Mouse (Mus musculus) hindbrain, embryonic 13.5 days (tissue): ENCODE measurements at regions not wholly inside any gene's neighbourhood (a gene's known extent, or its start where the extent isn't known, plus 50 kb on each side); places are given as distances from the start of the nearest gene placed in this dataset.
A peak's percentile ranks its signal among the peaks of the same experiment; 100 is the strongest.

ENCODE experiments used
- ATAC-seq: fragments of 200-750 bp; cut with Nextera tagmentation; 2 replicates; pipeline ENCODE4 v1.8.0; 2017; ENCODE audit warnings: moderate TSS enrichment; ENCODE audit not compliant: low FRiP score
- H3K27ac ChIP-seq: fragments of 300-500 bp; sonication (generic); 2 replicates; pipeline ENCODE4 v1.5.1; 2015; ENCODE audit warnings: inconsistent platforms, mild to moderate bottlenecking, moderate library complexity
- H3K27me3 ChIP-seq: fragments of 300-500 bp; sonication (generic); 2 replicates; pipeline ENCODE4 v1.6.1; 2015; ENCODE audit warnings: mild to moderate bottlenecking, inconsistent platforms
- H3K36me3 ChIP-seq: fragments of 300-500 bp; sonication (generic); 2 replicates; pipeline ENCODE4 v1.6.1; 2015; ENCODE audit warnings: mild to moderate bottlenecking, inconsistent platforms
- H3K4me1 ChIP-seq: fragments of 300-500 bp; sonication (generic); replicated peaks from 2 replicates; pipeline ENCODE4 v1.6.1; 2015; ENCODE audit warnings: inconsistent platforms
- H3K4me2 ChIP-seq: fragments of 300-500 bp; sonication (generic); 2 replicates; pipeline ENCODE4 v1.6.1; 2015; ENCODE audit warnings: inconsistent platforms, mild to moderate bottlenecking, moderate library complexity
- H3K4me3 ChIP-seq: fragments of 300-500 bp; sonication (generic); 2 replicates; pipeline ENCODE4 v1.5.1; 2015; ENCODE audit warnings: mild to moderate bottlenecking, inconsistent platforms
- H3K9ac ChIP-seq: fragments of 300-500 bp; sonication (generic); 2 replicates; pipeline ENCODE4 v1.6.1; 2015; ENCODE audit warnings: mild to moderate bottlenecking, inconsistent platforms
- H3K9me3 ChIP-seq: fragments of 300-500 bp; sonication (generic); 2 replicates; pipeline ENCODE4 v1.6.1; 2016; ENCODE audit warnings: inconsistent platforms
- WGBS: fragments of 180-500 bp; shearing (Covaris S2); methylation state at CpG from one replicate; pipeline ENCODE4 v1.1.7; 2015; 5-methylcytosine and 5-hydroxymethylcytosine counted together

DNA sequence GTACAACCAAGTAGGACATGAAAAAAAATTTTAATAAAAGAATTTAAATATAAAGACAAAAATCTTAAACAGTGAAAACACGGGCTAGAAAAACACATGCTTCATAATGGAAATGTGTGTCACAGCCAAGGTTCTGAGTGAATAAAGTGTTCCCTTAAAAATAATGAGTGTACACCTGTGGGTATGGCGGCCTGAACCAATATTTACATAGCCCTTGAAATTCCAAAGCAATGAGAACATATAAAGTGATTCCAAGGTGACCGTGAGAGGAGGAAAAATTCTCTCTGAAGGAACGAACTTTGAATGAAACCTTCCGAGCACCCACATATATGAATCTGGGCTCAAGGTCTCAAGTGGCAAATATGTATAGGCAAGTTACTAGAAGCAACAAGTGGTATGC lies 104.2 kb upstream of the Plxnc1 start:
- Histone ChIP-seq H3K4me3 (no peak overlapping the region), H3K27me3 (no peaks in the 10 kb centered on the region), H3K36me3 (no peaks in the 10 kb centered on the region), H3K4me1 (peaks cover 13% of the 10 kb centered on the region), H3K27ac (no peak overlapping the region), H3K9ac (no peak overlapping the region), H3K9me3 (no peaks in the 10 kb centered on the region), H3K4me2 (no peak overlapping the region)
- no peak for ATAC-seq
- WGBS, result 88% methylated on average over 5 of the region's 5 CpGs

DNA sequence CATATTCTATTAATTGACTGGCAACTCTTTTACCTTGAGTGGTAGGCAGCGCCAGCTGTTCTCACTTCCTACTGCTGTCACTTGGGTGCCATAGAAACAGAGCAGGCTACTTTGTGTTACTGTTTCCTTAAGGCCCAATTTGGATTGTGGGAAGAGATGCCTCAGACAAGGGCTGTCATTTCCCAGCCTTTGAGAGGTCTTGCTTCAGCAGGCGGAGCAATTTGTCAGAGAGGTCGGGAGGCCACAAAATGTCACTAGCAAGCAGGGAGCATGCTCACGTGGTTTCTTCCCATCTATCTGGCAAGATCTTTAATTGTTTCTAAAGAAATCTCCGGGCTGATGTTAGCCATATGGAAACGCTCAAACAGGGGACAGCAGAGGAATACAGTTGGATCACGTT lies 99.3 kb upstream of the Plxnc1 start:
- H3K4me2 ChIP-seq, result no peak overlapping the region
- no peaks in the 10 kb centered on the region for H3K36me3 ChIP-seq
- no peak overlapping the region for H3K9ac ChIP-seq
- H3K27me3 ChIP-seq, result no peaks in the 10 kb centered on the region
- WGBS, result 26% methylated on average over 7 of the region's 7 CpGs
- H3K4me3 ChIP-seq, result no peak overlapping the region
- no peaks in the 10 kb centered on the region for H3K9me3 ChIP-seq
- H3K27ac ChIP-seq, result peak overlapping the region; percentile 25; the same call in 1 of the 2 replicates
- H3K4me1 ChIP-seq, result peaks cover 35% of the 10 kb centered on the region
- ATAC-seq, result no peak

DNA sequence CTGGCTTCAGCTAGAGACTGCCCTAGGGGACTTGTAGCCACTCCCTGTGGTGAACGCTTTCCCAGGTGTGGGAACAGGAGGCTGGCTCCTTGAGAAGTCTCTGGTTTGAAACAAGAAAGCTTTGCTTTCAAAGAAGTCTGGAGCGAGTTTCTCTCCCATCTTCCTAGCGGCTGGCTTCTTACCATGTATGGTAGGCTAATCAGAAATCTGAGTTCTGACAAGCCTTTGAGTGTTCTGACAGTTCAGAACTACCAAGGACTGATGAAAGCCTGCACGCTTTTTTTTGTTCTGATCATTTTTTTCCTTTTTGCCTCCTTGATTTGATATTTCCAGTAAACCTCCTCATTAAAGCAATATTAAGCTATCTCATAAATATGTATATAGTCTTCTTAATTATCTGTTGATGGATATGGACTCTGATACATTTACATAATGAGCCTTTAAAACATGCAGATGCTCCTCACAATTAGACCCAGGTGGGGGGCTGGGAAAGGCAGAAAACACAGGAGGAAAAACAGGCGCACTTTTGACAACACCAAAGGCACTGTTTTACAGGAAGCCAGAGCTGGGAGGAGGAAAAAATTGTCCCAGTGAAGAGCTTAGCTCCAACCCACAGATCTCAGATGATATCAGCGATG lies 95.7 kb upstream of the Plxnc1 start:
- H3K4me2 ChIP-seq, result no peak overlapping the region
- no peaks in the 10 kb centered on the region for H3K36me3 ChIP-seq
- H3K4me1 ChIP-seq, result peaks cover 45% of the 10 kb centered on the region
- no peak overlapping the region for H3K4me3 ChIP-seq
- H3K9ac ChIP-seq, result no peak overlapping the region
- H3K9me3 ChIP-seq, result no peaks in the 10 kb centered on the region
- 64% methylated on average over 6 of the region's 6 CpGs for WGBS
- ATAC-seq, result peak; percentile 55
- peak overlapping the region; percentile 80 for H3K27ac ChIP-seq
- no peaks in the 10 kb centered on the region for H3K27me3 ChIP-seq

DNA sequence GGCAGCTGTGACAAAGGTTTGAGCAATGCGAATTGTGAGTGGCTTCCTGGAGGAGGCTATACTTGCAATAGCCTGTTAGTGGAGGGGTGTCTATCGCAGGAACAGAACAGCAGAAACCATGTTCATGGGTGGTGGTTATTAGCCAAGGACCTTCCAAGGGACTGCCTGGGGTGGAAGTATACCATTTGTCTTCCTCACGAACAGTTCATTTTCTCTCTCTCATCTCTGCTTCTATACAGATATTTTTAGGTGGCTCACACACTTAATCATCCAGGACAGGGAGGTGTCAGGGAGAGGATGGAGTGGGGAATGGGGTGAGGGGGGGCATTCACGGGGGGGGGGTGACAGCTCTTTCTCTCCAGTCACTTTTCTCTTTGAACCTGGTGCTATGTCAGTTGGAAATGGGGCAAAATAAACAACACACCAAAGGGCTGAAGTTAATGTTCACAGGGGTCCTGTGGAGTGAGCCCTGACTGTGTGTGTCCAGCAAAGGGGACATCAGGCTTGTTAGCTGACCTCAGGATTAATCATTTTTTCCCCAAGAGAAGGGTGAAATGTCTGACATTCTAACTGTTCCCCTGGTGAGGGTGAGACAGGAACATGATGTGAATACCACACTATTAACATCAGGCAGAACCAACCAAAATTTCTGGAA lies 91.5 kb upstream of the Plxnc1 start:
- H3K9ac ChIP-seq, result no peak overlapping the region
- H3K4me1 ChIP-seq, result peaks cover 25% of the 10 kb centered on the region
- H3K4me3 ChIP-seq, result no peak overlapping the region
- no peak overlapping the region for H3K4me2 ChIP-seq
- no peaks in the 10 kb centered on the region for H3K36me3 ChIP-seq
- 66% methylated on average over 4 of the region's 4 CpGs for WGBS
- H3K27me3 ChIP-seq, result no peaks in the 10 kb centered on the region
- no peak for ATAC-seq
- no peaks in the 10 kb centered on the region for H3K9me3 ChIP-seq
- H3K27ac ChIP-seq, result peak overlapping the region; percentile 30; the same call in 1 of the 2 replicates

DNA sequence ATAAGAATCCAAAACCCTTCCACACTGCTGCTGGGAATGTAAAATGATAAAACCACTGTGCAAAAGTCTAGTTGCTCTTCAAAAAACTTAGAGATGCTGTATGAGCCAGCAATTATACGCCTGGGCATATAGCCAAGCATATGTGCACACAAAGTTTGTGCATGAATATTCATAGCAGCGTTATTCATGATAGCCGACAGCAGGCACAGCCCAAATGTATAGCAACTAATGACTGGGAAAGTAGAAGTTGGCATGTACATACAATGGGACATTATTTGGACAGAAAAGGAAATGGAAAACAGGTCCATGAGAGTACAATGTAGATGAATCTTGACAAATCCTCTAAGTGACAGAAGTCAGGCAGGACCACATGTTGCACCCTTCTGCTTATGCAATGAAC lies 90.7 kb upstream of the Plxnc1 start:
- Histone ChIP-seq H3K27ac (0 out of 2 replicates have a peak overlapping the region, but pooled peaks have one; percentile 30), H3K4me1 (peaks cover 19% of the 10 kb centered on the region), H3K4me2 (no peak overlapping the region), H3K4me3 (no peak overlapping the region), H3K36me3 (no peaks in the 10 kb centered on the region), H3K9ac (no peak overlapping the region), H3K9me3 (no peaks in the 10 kb centered on the region), H3K27me3 (no peaks in the 10 kb centered on the region)
- 0 out of 2 replicates have a peak, but pooled peaks have one; percentile 23 for ATAC-seq
- WGBS, result 41% methylated on average over 3 of the region's 3 CpGs

DNA sequence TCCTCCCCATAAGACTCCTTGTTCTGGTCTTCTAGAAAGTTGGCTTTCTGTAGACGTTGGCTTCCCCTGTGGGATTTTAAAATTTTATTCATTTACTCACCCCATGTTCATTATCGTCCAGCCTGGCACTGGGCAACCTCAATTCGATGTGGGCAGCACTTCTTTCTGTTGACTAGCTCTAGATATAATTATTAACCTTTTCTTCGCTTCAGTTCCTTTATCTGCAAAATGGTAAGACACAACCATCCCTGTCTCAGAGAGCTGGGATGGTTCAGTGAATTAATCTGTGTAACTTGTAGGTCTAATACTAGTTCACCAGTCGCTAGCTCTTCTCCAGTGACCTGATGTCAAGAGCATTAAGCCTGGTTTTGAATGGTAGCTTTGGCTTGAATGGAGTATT lies 89.9 kb upstream of the Plxnc1 start:
- H3K27ac ChIP-seq, result no peak overlapping the region
- no peak overlapping the region for H3K4me2 ChIP-seq
- 82% methylated on average over 5 of the region's 5 CpGs for WGBS
- H3K9ac ChIP-seq, result no peak overlapping the region
- no peak overlapping the region for H3K4me3 ChIP-seq
- ATAC-seq, result no peak
- H3K4me1 ChIP-seq, result peaks cover 11% of the 10 kb centered on the region
- H3K27me3 ChIP-seq, result no peaks in the 10 kb centered on the region
- no peaks in the 10 kb centered on the region for H3K9me3 ChIP-seq
- no peaks in the 10 kb centered on the region for H3K36me3 ChIP-seq

DNA sequence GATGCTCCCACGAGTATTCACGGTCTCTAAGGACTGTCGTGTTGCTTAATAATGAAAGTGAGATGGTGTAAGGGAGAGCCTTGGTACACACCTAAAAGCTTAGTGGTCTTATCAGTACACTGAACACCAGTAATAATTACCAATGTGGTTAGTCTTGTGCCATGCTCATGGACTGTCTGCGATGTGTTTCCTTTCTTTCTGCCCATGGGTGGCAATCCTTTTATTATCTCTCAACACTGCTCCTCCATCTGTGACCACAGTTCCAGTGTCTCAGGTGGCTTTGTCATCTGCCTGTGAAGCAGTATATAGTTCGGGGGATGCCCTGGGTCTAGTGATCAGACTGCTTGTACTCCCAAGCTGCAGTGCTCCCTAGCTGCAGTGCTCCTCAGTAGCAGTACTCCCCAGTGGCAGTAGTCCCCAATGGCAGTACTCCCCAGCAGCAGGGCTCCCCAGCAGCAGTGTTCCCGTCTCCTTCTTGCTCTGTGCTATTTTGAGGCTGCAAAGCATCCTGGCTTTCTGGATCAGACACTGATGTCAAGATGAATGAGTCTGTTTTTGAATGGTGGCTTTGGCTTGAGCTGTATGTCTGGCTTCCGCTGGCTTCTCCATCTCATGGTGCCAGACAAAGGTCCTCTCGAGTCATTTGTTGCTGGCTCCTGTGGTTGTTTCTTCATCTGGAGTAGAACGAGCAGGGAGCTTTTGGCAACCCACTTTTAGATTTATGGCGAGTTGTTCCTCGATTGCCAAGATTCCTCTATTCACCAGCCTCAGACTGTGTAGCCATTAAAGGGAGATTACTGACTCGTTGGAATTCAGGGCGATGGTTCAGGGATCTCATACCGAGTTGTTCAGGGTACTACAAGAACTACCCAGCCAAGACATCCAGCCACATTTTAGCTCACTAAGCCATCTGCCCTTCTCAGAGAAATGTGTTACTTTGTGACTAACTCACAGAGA lies 88.4 kb upstream of the Plxnc1 start:
- no peaks in the 10 kb centered on the region for H3K27me3 ChIP-seq
- WGBS, result 80% methylated on average over 14 of the region's 14 CpGs
- ATAC-seq, result no peak

DNA sequence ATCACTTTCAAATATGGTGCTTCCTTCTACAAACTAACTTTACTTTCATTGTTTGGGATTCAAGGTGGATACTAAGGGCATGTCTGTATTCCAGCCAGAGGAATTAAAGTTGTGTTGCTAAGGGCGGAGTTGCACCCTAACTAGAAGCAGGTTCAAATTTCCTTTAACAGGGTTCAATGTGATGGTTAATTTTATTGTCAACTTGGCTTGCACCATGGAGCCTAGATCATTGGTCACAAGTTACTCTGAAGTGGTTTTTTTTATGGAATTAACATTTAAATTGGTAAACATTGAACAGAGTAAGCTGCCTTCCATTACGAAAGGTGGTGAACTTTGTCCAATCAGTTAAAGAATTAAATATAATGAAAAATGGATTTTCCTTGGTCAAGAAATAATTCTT lies 86.7 kb upstream of the Plxnc1 start:
- 94% methylated on average over 2 of the region's 2 CpGs for WGBS
- H3K4me1 ChIP-seq, result peaks cover 8% of the 10 kb centered on the region; the same call in 1 of the 2 replicates

More for the DNA sequence above, 88.4 kb upstream of the Plxnc1 start:
- Histone ChIP-seq H3K9me3 (no peaks in the 10 kb centered on the region), H3K9ac (no peak overlapping the region), H3K36me3 (no peaks in the 10 kb centered on the region), H3K4me3 (no peak overlapping the region), H3K4me2 (no peak overlapping the region), H3K4me1 (peaks cover 11% of the 10 kb centered on the region; the same call in 1 of the 2 replicates), H3K27ac (no peak overlapping the region)

DNA sequence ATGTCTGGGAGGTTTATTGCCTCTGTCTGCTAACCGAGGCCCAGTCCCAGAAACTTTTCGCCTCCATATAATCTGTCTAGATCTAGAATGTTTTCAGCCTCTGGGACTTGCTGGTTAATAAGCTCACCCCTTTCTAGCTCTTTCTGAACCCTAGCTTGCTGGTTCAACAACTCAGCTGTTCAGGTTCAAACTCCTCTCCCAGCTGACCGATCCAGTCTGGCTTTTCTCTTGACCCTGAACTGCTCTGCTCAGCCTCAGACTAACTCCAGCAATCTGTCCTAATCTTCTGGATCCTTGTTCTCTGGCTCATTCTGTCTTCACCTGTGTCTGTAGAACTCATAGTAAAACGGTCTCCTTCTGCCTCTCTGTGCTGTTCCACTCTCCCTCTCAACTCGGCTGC lies 86.2 kb upstream of the Plxnc1 start:
- no peak overlapping the region for H3K27ac ChIP-seq
- H3K9ac ChIP-seq, result no peak overlapping the region
- H3K36me3 ChIP-seq, result no peaks in the 10 kb centered on the region
- no peaks in the 10 kb centered on the region for H3K9me3 ChIP-seq
- H3K27me3 ChIP-seq, result no peaks in the 10 kb centered on the region
- H3K4me1 ChIP-seq, result peaks cover 3% of the 10 kb centered on the region; the same call in 1 of the 2 replicates
- no peak overlapping the region for H3K4me3 ChIP-seq
- no peak for ATAC-seq
- 85% methylated on average over 5 of the region's 5 CpGs for WGBS
- H3K4me2 ChIP-seq, result no peak overlapping the region

More for the DNA sequence above, 86.7 kb upstream of the Plxnc1 start:
- Histone ChIP-seq H3K4me2 (no peak overlapping the region), H3K27ac (no peak overlapping the region), H3K27me3 (no peaks in the 10 kb centered on the region), H3K9me3 (no peaks in the 10 kb centered on the region), H3K9ac (no peak overlapping the region), H3K4me3 (no peak overlapping the region), H3K36me3 (no peaks in the 10 kb centered on the region)
- no peak for ATAC-seq

DNA sequence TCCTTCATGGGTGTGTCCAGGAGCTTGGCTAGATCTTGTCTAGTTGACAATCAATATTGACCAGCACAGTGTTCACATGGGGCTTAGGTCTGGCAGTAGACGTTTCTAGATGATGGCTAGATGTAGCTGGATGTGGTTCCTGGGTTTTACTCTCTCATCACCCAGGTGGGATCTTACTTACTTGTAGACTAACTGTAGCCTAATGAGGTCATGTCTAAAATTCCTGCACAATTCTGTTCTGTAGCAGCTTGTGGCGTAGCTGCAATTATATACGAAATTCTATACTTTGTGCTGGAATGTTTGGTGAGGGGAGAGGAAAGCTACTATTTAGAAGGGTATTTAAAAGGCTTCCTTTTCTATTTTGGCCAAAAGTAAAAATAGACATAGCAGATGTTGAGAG lies 84.9 kb upstream of the Plxnc1 start:
- no peak overlapping the region for H3K9ac ChIP-seq
- no peak overlapping the region for H3K4me3 ChIP-seq
- no peak for ATAC-seq
- no peaks in the 10 kb centered on the region for H3K9me3 ChIP-seq
- no peaks in the 10 kb centered on the region for H3K27me3 ChIP-seq
- H3K27ac ChIP-seq, result no peak overlapping the region
- H3K36me3 ChIP-seq, result no peaks in the 10 kb centered on the region
- H3K4me2 ChIP-seq, result no peak overlapping the region
- 88% methylated on average over 3 of the region's 3 CpGs for WGBS
- 0 out of 2 replicates have a peak, but pooled peaks cover 5% of the 10 kb centered on the region for H3K4me1 ChIP-seq

DNA sequence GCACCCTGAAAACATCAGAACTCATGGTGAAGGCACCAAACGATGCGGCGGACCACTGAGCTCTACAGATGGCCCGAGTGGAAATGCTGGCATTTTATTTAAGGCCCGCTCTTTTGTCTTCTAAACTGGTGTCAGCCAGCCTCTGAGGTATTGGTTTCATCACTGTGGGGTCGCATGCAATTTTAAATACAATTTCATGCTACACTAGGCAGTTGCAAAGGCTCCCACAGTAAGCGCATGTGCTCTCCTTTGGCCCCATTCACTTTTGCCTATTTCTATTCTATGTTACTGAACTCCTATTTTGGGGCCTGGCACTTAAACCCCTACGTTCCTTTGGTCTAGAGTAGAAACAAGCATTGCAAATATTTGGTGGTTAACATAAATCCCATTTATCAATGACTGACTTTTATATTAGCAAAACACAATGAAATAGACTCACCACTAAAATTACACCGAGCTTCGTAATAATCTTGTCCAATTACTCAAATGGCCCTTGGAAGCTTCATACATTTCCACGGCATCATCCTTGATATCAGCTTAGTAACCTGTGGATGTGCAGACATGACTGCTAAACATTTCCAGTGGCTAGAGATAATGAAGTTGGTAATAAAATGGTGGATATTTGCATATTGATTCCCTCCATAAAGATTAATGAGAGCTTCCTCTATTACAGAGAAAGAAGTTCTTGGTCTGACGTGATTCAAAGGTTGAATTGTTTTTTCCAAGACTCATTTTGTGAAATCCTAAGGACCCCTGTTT lies 81.1 kb upstream of the Plxnc1 start:
- H3K9me3 ChIP-seq, result no peaks in the 10 kb centered on the region
- no peak for ATAC-seq
- H3K27ac ChIP-seq, result peak overlapping the region; percentile 41; the same call in 1 of the 2 replicates
- 58% methylated on average over 12 of the region's 12 CpGs for WGBS
- H3K9ac ChIP-seq, result no peak overlapping the region
- H3K4me1 ChIP-seq, result 0 out of 2 replicates have a peak, but pooled peaks cover 5% of the 10 kb centered on the region
- no peak overlapping the region for H3K4me2 ChIP-seq
- H3K4me3 ChIP-seq, result no peak overlapping the region
- no peaks in the 10 kb centered on the region for H3K36me3 ChIP-seq
- H3K27me3 ChIP-seq, result no peaks in the 10 kb centered on the region
